Mouse (Mus musculus): ENCODE measurements around the gene Rffl. TPM values are rescaled to one million over a fixed set of nuclear protein-coding genes. Genes with fewer than 3 reads are reported as not detected.
A peak's percentile ranks its signal among the peaks of the same experiment; 100 is the strongest.

The Rffl gene
- polyA plus RNA-seq, 1 experiment from 2014 or later, result 23.7 TPM

GRCm38 (mm10) chr11:82877726-82878344, 6.8 kb upstream of the Rffl start:
- Histone ChIP-seq H3K9me3 (ENCODE audit: low read length) (no peaks in the 10 kb centered on the region), H3K4me3 (ENCODE audit: low read length) (no peak overlapping the region), H3K27ac (ENCODE audit: low read length) (0 out of 2 replicates have a peak overlapping the region, but pooled peaks have one; percentile 0), H3K4me2 (replicated peaks; ENCODE audit: low read depth, low read length) (no peak overlapping the region), H3K9ac (replicated peaks; ENCODE audit: low read length) (no peak overlapping the region), H3K4me1 (ENCODE audit: insufficient read depth, low read length) (no peaks in the 10 kb centered on the region), H3K36me3 (ENCODE audit: insufficient read depth, low read length) (peaks cover 9% of the 10 kb centered on the region), H3K27me3 (ENCODE audit: insufficient read depth, low read length) (no peaks in the 10 kb centered on the region)
- peak; percentile 78 for ATAC-seq (ENCODE audit: low FRiP score, low TSS enrichment)
- WGBS, result 44% methylated on average over 7 of the region's 7 CpGs

DNA sequence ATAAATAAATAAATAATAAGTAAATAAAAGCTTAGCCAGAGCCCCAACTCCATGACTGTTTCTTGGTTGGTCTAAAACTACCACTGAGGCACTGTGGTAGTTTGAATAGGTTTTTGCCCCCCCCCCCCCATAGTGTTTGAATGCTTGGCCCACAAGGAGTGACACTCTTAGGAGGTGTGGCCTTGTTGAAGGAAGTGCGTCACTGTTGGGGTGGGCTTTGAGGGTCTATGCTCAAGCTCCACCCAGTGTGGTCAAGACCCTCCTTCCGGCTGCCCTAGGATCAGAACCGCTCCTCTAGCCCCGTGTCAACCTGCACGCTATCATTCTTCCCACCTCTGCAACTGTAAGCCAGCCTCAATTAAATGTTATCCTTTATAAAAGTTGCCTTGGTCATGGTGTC, 4.6 kb upstream of the Rffl start:
- no peaks in the 10 kb centered on the region for H3K9me3 ChIP-seq (ENCODE audit: low read length)
- H3K9ac ChIP-seq (replicated peaks; ENCODE audit: low read length), result no peak overlapping the region
- H3K4me3 ChIP-seq (ENCODE audit: low read length), result no peak overlapping the region
- peaks cover 9% of the 10 kb centered on the region for H3K36me3 ChIP-seq (ENCODE audit: insufficient read depth, low read length)
- no peak for ATAC-seq (ENCODE audit: low FRiP score, low TSS enrichment)
- no peak overlapping the region for H3K27ac ChIP-seq (ENCODE audit: low read length)
- H3K27me3 ChIP-seq (ENCODE audit: insufficient read depth, low read length), result no peaks in the 10 kb centered on the region
- H3K4me2 ChIP-seq (replicated peaks; ENCODE audit: low read depth, low read length), result no peak overlapping the region
- WGBS, result 97% methylated on average over 5 of the region's 5 CpGs
- no peaks in the 10 kb centered on the region for H3K4me1 ChIP-seq (ENCODE audit: insufficient read depth, low read length)

DNA sequence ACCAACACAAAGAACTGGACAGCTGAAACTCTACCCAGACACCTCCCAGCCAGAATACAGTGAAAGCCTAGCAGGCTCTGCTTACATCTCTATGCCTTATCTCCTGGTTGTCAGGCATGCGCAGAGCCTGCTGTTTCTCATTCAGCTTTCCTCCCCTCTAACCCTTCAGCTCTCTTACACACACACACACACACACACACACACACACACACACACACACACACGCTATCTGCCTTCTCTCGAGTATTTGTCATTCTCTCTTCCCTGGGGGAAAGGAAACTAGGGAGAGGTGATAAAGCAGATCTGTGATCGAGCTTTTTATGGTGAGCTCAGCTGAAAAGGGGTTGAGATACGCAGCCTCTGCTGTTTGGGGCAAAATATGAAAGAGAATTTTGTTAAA, 3.9 kb upstream of the Rffl start:
- Histone ChIP-seq H3K27me3 (ENCODE audit: insufficient read depth, low read length) (no peaks in the 10 kb centered on the region), H3K4me3 (ENCODE audit: low read length) (no peak overlapping the region), H3K9ac (replicated peaks; ENCODE audit: low read length) (no peak overlapping the region), H3K4me1 (ENCODE audit: insufficient read depth, low read length) (peaks cover 3% of the 10 kb centered on the region), H3K36me3 (ENCODE audit: insufficient read depth, low read length) (peaks cover 7% of the 10 kb centered on the region), H3K9me3 (ENCODE audit: low read length) (no peaks in the 10 kb centered on the region), H3K27ac (ENCODE audit: low read length) (no peak overlapping the region), H3K4me2 (replicated peaks; ENCODE audit: low read depth, low read length) (no peak overlapping the region)
- 76% methylated on average over 5 of the region's 5 CpGs for WGBS
- no peak for ATAC-seq (ENCODE audit: low FRiP score, low TSS enrichment)

- WGBS, result under 1% methylated on average over 36 of the region's 36 CpGs
- Histone ChIP-seq H3K9ac (replicated peaks; ENCODE audit: low read length) (peak overlapping the region; percentile 86), H3K4me3 (ENCODE audit: low read length) (peak overlapping the region; percentile 92), H3K4me2 (replicated peaks; ENCODE audit: low read depth, low read length) (peak overlapping the region; percentile 68), H3K36me3 (ENCODE audit: insufficient read depth, low read length) (no peaks in the 10 kb centered on the region), H3K9me3 (ENCODE audit: low read length) (no peaks in the 10 kb centered on the region), H3K27me3 (ENCODE audit: insufficient read depth, low read length) (no peaks in the 10 kb centered on the region), H3K4me1 (ENCODE audit: insufficient read depth, low read length) (peaks cover 15% of the 10 kb centered on the region), H3K27ac (ENCODE audit: low read length) (peak overlapping the region; percentile 92)
- ATAC-seq (ENCODE audit: low FRiP score, low TSS enrichment), result peak; percentile 84
These were observed 608 bp downstream of the Rffl start for GRCm38 (mm10) chr11:82870173-82871030.

- H3K27ac ChIP-seq (ENCODE audit: low read length), result peak overlapping the region; percentile 92
- H3K36me3 ChIP-seq (ENCODE audit: insufficient read depth, low read length), result no peaks in the 10 kb centered on the region
- H3K27me3 ChIP-seq (ENCODE audit: insufficient read depth, low read length), result no peaks in the 10 kb centered on the region
- no peaks in the 10 kb centered on the region for H3K9me3 ChIP-seq (ENCODE audit: low read length)
- peaks cover 15% of the 10 kb centered on the region for H3K4me1 ChIP-seq (ENCODE audit: insufficient read depth, low read length)
- ATAC-seq (ENCODE audit: low FRiP score, low TSS enrichment), result no peak
- 46% methylated on average over 9 of the region's 9 CpGs for WGBS
- peak overlapping the region; percentile 68 for H3K4me2 ChIP-seq (replicated peaks; ENCODE audit: low read depth, low read length)
- H3K9ac ChIP-seq (replicated peaks; ENCODE audit: low read length), result peak overlapping the region; percentile 86
- peak overlapping the region; percentile 92 for H3K4me3 ChIP-seq (ENCODE audit: low read length)
These were observed 1.4 kb downstream of the Rffl start for GRCm38 (mm10) chr11:82869506-82870172.

- no peak overlapping the region for H3K4me3 ChIP-seq (ENCODE audit: low read length)
- no peaks in the 10 kb centered on the region for H3K27me3 ChIP-seq (ENCODE audit: insufficient read depth, low read length)
- no peak overlapping the region for H3K27ac ChIP-seq (ENCODE audit: low read length)
- H3K9me3 ChIP-seq (ENCODE audit: low read length), result no peaks in the 10 kb centered on the region
- WGBS, result 82% methylated on average over 5 of the region's 5 CpGs
- H3K4me2 ChIP-seq (replicated peaks; ENCODE audit: low read depth, low read length), result no peak overlapping the region
- no peak for ATAC-seq (ENCODE audit: low FRiP score, low TSS enrichment)
- no peak overlapping the region for H3K9ac ChIP-seq (replicated peaks; ENCODE audit: low read length)
- no peaks in the 10 kb centered on the region for H3K36me3 ChIP-seq (ENCODE audit: insufficient read depth, low read length)
- peaks cover 15% of the 10 kb centered on the region for H3K4me1 ChIP-seq (ENCODE audit: insufficient read depth, low read length)
These were observed 3.1 kb downstream of the Rffl start for GRCm38 (mm10) chr11:82867956-82868355.

DNA sequence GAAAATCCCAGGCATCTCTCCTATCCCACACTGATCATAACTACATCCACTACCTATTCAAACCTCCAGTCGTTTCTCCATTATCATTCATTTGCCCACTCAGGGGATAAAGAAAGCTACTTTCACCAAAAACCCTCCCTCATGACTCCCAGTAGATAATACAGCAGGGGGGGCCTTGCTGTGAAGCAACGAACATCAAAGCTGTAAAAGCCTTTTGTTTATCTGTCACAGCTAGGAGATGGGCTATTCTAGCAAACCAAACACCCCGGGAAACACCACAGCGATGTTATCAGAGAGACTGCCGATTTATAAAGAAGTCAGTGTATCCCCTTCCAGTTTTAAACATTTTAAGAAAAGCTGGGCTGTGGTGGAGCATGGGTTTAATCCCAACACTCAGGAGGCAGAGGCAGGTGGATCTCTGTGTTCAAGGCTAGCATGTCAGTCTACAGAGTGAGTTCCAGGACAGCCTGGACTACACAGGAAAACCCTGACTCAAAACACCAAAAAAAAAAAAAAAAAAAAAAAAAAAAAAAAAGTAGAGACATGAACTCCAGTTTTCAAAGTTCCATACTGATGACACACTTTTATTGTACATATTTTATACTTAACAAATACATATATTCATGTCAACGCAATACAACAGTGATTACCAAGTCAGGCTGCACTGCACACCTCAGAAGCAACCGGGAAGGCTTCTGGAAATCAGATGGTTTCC, 4.0 kb downstream of the Rffl start:
- 38% methylated on average over 7 of the region's 7 CpGs for WGBS
- H3K27me3 ChIP-seq (ENCODE audit: insufficient read depth, low read length), result no peaks in the 10 kb centered on the region
- H3K27ac ChIP-seq (ENCODE audit: low read length), result no peak overlapping the region
- no peak overlapping the region for H3K4me2 ChIP-seq (replicated peaks; ENCODE audit: low read depth, low read length)
- no peak for ATAC-seq (ENCODE audit: low FRiP score, low TSS enrichment)
- no peak overlapping the region for H3K4me3 ChIP-seq (ENCODE audit: low read length)
- H3K9ac ChIP-seq (replicated peaks; ENCODE audit: low read length), result no peak overlapping the region
- no peaks in the 10 kb centered on the region for H3K36me3 ChIP-seq (ENCODE audit: insufficient read depth, low read length)
- H3K4me1 ChIP-seq (ENCODE audit: insufficient read depth, low read length), result peaks cover 19% of the 10 kb centered on the region
- no peaks in the 10 kb centered on the region for H3K9me3 ChIP-seq (ENCODE audit: low read length)

DNA sequence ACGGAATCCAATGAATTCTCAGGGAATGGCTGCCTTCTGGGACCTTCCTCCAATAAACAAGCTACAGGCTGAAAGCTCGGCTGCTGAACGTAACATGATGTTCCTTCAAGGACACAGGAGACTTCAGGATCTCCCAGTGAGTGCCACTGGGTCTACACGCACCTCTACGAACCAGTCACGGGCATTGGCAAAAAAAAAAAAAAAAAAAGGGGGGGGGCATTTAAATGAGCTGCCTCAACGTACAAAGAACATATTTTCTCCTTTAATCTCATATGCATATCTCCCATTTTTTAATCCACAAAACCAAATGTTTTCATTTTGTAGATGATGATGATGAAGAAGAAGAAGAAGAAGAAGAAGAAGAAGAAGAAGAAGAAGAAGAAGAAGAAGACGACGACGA, 5.1 kb downstream of the Rffl start:
- H3K4me3 ChIP-seq (ENCODE audit: low read length), result no peak overlapping the region
- no peak overlapping the region for H3K4me2 ChIP-seq (replicated peaks; ENCODE audit: low read depth, low read length)
- no peaks in the 10 kb centered on the region for H3K9me3 ChIP-seq (ENCODE audit: low read length)
- H3K36me3 ChIP-seq (ENCODE audit: insufficient read depth, low read length), result no peaks in the 10 kb centered on the region
- no peak overlapping the region for H3K9ac ChIP-seq (replicated peaks; ENCODE audit: low read length)
- 78% methylated on average over 10 of the region's 10 CpGs for WGBS
- no peak overlapping the region for H3K27ac ChIP-seq (ENCODE audit: low read length)
- ATAC-seq (ENCODE audit: low FRiP score, low TSS enrichment), result no peak
- peaks cover 29% of the 10 kb centered on the region for H3K4me1 ChIP-seq (ENCODE audit: insufficient read depth, low read length)
- no peaks in the 10 kb centered on the region for H3K27me3 ChIP-seq (ENCODE audit: insufficient read depth, low read length)

GRCm38 (mm10) chr11:82863488-82863931, 7.5 kb downstream of the Rffl start:
- no peak overlapping the region for H3K4me3 ChIP-seq (ENCODE audit: low read length)
- H3K9ac ChIP-seq (replicated peaks; ENCODE audit: low read length), result no peak overlapping the region
- no peaks in the 10 kb centered on the region for H3K9me3 ChIP-seq (ENCODE audit: low read length)
- H3K27ac ChIP-seq (ENCODE audit: low read length), result no peak overlapping the region
- peaks cover 16% of the 10 kb centered on the region for H3K4me1 ChIP-seq (ENCODE audit: insufficient read depth, low read length)
- WGBS, result 71% methylated on average over 4 of the region's 4 CpGs
- ATAC-seq (ENCODE audit: low FRiP score, low TSS enrichment), result no peak
- H3K27me3 ChIP-seq (ENCODE audit: insufficient read depth, low read length), result no peaks in the 10 kb centered on the region
- no peaks in the 10 kb centered on the region; the same call in 1 of the 2 replicates for H3K36me3 ChIP-seq (ENCODE audit: insufficient read depth, low read length)
- H3K4me2 ChIP-seq (replicated peaks; ENCODE audit: low read depth, low read length), result no peak overlapping the region

Measured in kidney, embryonic 16.5 days (tissue).